Mouse (Mus musculus): Measurements from ENCODE around the gene Smim13. TPM values are rescaled to one million over a fixed set of nuclear protein-coding genes. Genes with fewer than 3 reads are reported as not detected.

The Smim13 gene
- total RNA-seq, 2 experiments from 2014 or later = 165 to 181 TPM

DNA sequence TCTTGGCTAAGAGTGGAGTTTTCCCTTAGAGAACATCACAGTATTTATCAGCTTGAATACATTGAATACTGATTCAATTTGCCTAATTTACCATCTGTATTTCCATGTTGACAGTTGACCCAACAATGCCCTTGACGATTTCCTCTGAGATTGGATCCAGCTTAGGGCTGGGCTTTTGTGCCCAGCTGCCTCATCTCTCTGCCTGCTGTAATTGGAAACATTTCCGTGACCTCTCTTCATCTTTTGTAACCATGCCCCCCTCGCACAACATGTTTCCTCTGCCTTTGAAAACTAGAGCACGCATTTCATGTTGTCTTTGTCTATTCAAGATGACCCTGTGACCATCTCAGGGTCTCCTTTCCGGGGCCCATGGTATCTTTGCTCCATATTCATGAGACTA lies 49.4 kb downstream of the Smim13 start:
- intact Hi-C loops (cut with DNase I) = no loop called here
- Histone ChIP-seq H3K27ac (no peak overlapping the region), H3K4me3 (no peak overlapping the region)
- no peak for DNase-seq (ENCODE audit: extremely low spot score in 1 of 2, low spot score in 2 of 2)
- TF ChIP-seq CTCF (IDR thresholded peaks at IDR 0.05) = no peak

DNA sequence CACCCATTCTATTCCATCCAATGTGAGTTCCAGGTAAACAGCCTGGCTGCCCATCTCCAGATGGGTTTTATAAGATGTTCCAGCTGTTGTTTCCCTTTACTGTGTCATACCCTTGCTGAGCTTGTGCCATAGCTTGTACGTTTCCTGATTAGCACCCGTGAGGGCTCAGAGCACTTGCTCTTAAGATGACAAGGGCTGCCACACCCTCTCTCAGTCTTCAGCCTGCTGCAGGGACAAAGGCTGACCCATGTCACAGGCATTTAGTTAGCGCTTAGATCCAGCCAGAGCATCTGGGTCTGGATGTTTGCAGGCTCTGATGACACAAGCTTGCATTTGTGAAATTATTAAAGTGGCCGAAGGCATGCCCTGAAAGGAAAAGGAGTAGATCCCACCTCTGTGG lies 50.4 kb downstream of the Smim13 start:
- no peak overlapping the region for H3K27ac ChIP-seq
- DNase-seq (ENCODE audit: extremely low spot score in 1 of 2, low spot score in 2 of 2) = no peak
- intact Hi-C loops (cut with DNase I) = loop anchor here (5.0 kb wide), 1 partner anchor 332 kb away; no protein-coding TSS in a partner anchor
- no peak overlapping the region for H3K4me3 ChIP-seq
- TF ChIP-seq CTCF (IDR thresholded peaks at IDR 0.05) = no peak

DNA sequence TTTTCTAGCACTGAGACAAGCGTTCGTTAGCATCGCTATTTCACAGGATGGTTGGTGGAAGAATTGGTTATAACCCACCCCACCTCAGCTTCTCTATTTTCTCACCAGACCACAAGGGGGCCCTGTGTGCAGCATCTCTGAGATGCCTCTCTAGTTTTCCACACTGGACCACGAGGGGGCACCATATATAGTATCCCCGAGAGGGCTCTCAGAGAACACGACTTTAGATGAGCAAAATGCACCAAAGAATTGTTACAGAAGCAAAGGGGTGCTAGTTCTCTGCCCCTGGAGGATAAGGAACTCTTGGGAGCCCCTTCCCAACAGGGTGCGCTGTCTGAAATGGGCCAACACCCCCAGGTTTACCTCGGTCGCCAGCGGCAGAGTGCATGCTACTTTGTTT lies 53.1 kb downstream of the Smim13 start:
- H3K4me3 ChIP-seq = no peak overlapping the region
- peak; percentile 92 for TF ChIP-seq CTCF (IDR thresholded peaks at IDR 0.05)
- peak; percentile 65 to 81 for DNase-seq (ENCODE audit: extremely low spot score in 1 of 2, low spot score in 2 of 2)
- intact Hi-C loops (cut with DNase I) = loop anchor here (1.0 to 5.0 kb wide), 3 partner anchors 56 to 330 kb away; no protein-coding TSS in a partner anchor
- H3K27ac ChIP-seq = no peak overlapping the region

DNA sequence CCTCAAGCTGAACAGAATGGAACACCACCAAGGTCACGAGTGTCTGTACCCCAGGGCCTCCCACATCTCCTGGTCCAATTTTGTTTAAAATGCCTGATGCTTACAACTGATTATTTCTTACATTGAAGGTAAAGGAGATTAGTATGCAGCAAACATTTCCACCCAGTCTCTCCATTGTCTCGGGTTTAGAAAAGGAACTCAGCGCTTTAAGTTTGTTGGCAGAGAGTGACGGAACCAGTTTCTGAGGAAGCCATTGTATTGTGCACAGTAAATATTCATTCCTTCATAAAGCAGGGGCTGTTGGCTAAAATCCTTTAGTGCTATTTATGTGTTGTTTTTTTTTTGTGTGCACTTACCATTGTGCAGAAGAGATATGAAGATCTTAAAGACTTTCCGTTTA lies 71.1 kb downstream of the Smim13 start:
- DNase-seq (ENCODE audit: extremely low spot score in 1 of 2, low spot score in 2 of 2) = no peak
- no peak overlapping the region for H3K4me3 ChIP-seq
- no peak overlapping the region for H3K27ac ChIP-seq
- TF ChIP-seq CTCF (IDR thresholded peaks at IDR 0.05) = no peak
- intact Hi-C loops (cut with DNase I) = loop anchor here (5.0 kb wide), 1 partner anchor 37 kb away; no protein-coding TSS in a partner anchor

DNA sequence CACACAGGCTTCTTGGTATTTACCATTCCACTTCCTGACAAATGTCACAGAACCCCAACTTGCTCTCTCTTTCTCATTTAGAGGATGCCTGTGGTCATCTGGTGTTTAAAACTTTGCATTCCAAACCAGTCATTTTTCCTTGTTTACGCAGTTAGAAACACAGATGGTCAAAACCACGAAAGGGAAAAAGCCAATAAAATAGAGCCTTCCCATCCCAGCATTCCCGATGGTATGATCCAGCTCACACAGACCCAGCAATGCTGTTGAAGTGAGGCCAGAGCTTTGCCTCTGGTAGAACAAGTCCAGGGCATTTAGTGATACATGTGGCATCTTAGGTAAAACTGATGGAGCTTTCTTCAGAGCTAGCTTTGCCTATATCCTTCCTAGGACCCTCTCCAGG lies 71.8 kb downstream of the Smim13 start:
- Histone ChIP-seq H3K27ac (no peak overlapping the region), H3K4me3 (no peak overlapping the region)
- intact Hi-C loops (cut with DNase I) = loop anchor here (5.0 kb wide), 1 partner anchor 36 kb away; no protein-coding TSS in a partner anchor
- no peak for DNase-seq (ENCODE audit: extremely low spot score in 1 of 2, low spot score in 2 of 2)
- TF ChIP-seq CTCF (IDR thresholded peaks at IDR 0.05) = no peak

DNA sequence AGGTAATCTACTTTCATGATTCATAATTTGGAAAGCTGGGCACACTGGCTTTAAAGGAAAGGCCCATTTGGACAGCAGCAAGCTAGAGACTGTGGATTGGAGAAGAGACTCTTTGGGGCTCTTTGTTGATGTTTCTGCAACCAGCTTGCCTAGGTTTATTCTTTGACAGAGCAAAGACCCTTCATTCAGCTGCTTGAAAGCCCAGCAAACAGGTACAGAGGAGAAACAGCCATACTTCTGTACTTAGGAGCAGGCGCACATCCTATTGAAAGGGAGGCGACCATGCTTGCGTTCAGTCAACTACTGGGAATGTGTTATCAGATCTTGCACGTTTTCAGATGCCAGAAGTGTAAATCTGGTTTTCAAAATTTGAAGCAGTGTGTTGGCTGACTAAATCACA lies 75.0 kb downstream of the Smim13 start:
- no peak for TF ChIP-seq CTCF (IDR thresholded peaks at IDR 0.05)
- intact Hi-C loops (cut with DNase I) = loop anchor here (5.0 kb wide), 1 partner anchor 33 kb away; no protein-coding TSS in a partner anchor
- DNase-seq (ENCODE audit: extremely low spot score in 1 of 2, low spot score in 2 of 2) = no peak

DNA sequence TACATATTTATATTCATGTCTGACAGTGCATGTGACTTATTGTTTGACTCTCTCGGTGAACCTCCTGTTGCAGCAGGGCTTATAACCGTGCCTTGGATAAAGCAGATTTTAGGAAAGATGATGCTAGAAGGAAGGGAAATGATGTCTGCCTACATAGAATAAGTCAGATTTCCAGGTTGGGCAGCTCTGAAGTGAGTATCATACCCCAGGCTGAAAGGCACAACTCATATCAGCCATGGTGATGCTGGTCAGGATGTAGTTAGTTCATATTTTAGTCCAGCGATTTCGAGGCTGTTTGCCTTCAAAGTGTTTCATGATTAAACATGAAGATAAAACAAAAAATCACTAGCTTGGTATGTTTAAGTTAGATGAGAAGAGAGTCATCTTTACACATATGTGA lies 75.7 kb downstream of the Smim13 start:
- H3K27ac ChIP-seq = no peak overlapping the region
- intact Hi-C loops (cut with DNase I) = no loop called here
- DNase-seq (ENCODE audit: extremely low spot score in 1 of 2, low spot score in 2 of 2) = no peak
- no peak for TF ChIP-seq CTCF (IDR thresholded peaks at IDR 0.05)
- H3K4me3 ChIP-seq = no peak overlapping the region

More for the DNA sequence above, 75.0 kb downstream of the Smim13 start:
- Histone ChIP-seq H3K27ac (no peak overlapping the region), H3K4me3 (no peak overlapping the region)

DNA sequence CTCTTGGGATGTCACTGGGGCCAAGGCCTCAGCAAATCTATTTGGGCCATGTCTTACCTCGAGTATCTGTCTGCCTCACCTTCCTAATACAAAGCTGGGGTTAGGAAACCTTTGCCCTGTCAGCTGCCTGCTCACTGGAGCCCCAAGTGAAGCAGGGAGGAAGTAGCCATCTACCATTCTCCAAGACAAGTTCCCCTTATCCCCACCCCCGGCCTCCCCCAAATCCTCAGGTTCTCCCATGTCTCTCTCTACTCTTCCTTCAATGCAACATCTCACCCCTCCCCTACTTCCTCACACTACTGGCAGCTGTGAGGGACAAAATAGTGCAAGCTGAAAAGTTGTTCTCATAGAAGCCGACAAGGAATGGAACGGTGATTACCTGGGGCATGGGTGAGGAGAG lies 76.5 kb downstream of the Smim13 start:
- intact Hi-C loops (cut with DNase I) = no loop called here
- H3K27ac ChIP-seq = no peak overlapping the region
- no peak for DNase-seq (ENCODE audit: extremely low spot score in 1 of 2, low spot score in 2 of 2)
- H3K4me3 ChIP-seq = no peak overlapping the region
- no peak for TF ChIP-seq CTCF (IDR thresholded peaks at IDR 0.05)

Other genes starting within 250 kb of the Smim13 start
- 10 to 100 TPM; 39.4 to 43.7 TPM for gene Pak1ip1, start 248.8 kb upstream of the Smim13 start, total RNA-seq (2021)
- 10 to 100 TPM; 54.7 to 54.9 TPM for gene Tmem14c, start 233.6 kb upstream of the Smim13 start, total RNA-seq (2021)
- 1 to 10 TPM; 3.1 to 3.9 TPM for gene Mak, start 170.1 kb upstream of the Smim13 start, total RNA-seq (2021)
- not detected for gene Gcm2, start 138.8 kb upstream of the Smim13 start, total RNA-seq (2021)
- not detected for gene Sycp2l, start 135.5 kb upstream of the Smim13 start, total RNA-seq (2021)
- 10 to 100 TPM; 16.0 to 16.7 TPM for gene Elovl2, start 29.4 kb upstream of the Smim13 start, total RNA-seq (2021)
- not detected for gene Gm17364, start 24.1 kb downstream of the Smim13 start, total RNA-seq (2021)
- 10 to 100 TPM in 1 of 2 experiments, 1 to 10 TPM in 1; 9.5 to 11.2 TPM for gene Nedd9, start 237.5 kb downstream of the Smim13 start, total RNA-seq (2021)